Mouse (Mus musculus) cerebellum, postnatal 10 days (tissue): ENCODE measurements around the gene Foxp1.
A peak's percentile ranks its signal among the peaks of the same experiment; 100 is the strongest.

ENCODE experiments used
- DNase-seq, 2 experiments: peaks; one replicate each; pipeline ENCODE4 v3.0.0; 2021; ENCODE audit warnings: mixed read lengths in 2 of 2

The Foxp1 gene

GRCm38 (mm10) chr6:99522359-99523108 lies at the start of gene Foxp1:
Gene Foxp1, minus strand, starts transcription at chr6:99522721.
- peak; percentile 87 to 88 for DNase-seq

- no peak for DNase-seq
Observed at GRCm38 (mm10) chr6:99572071-99572470, 49.5 kb upstream of the Foxp1 start.

- no peak for DNase-seq
Observed at GRCm38 (mm10) chr6:99566921-99567320, 44.4 kb upstream of the Foxp1 start.

- no peak for DNase-seq
Observed at GRCm38 (mm10) chr6:99564766-99565165, 42.2 kb upstream of the Foxp1 start.

DNA sequence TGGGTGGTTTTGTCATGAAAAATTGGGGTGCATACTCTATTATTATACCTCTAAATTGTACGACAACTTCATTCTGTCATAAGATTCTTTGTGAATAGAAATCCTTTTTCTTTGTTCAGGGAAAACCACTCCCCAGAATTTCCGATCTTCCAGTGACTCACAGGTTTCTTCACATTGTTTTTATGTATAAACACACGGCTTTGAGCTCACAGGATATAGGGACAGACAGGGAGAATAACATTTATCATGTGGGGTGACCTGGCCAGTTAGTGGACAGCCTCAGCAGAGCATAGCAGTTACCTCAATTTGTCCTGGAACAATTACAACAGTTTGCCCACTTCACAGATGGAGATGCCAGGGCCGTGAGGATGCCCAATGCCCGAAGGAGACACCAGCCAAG lies 34.4 kb upstream of the Foxp1 start:
- DNase-seq = no peak

GRCm38 (mm10) chr6:99552816-99553215 lies 30.3 kb upstream of the Foxp1 start:
- DNase-seq = no peak

- no peak for DNase-seq
Observed at GRCm38 (mm10) chr6:99546416-99546815, 23.9 kb upstream of the Foxp1 start.

- no peak for DNase-seq
Observed at GRCm38 (mm10) chr6:99545437-99545836, 22.9 kb upstream of the Foxp1 start.

DNA sequence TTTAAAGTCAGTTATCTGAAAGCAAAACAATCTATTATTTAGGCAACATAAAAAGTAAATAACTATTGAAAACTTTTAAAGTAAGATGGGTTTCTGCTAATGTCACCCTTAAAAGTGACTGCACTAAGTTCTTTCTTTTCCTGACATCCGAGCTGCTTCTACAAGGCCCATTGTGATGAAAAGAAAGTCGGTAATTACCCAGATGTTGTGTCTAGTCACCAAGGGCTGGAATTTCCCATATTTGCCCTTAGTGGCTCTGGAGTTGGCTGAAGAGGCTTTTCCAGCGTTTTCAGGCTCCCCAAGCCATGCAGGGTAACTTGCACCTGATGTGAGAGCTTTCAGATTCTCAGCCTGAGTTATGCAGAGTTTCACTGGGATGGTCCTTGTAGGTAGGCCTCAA lies 18.6 kb upstream of the Foxp1 start:
- no peak for DNase-seq

DNA sequence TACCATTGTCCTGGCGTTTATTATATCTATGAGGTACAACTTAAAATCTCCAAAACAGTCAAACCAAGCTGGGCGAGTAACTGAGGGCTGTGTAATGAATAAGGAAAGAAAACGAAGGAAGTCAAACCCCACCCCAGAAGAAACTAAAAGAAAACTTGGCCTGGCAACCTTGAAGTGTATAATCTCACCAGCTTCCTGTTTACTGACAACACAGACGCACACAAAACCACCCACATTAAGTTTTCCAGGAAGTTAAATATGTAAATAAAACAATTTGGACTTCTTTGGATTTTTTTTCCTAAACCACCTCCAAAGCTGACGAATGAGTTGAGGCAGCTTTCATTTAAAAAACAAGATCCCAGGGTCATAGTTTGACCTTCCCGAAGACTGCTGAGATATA lies 18.1 kb upstream of the Foxp1 start:
- DNase-seq = no peak

DNA sequence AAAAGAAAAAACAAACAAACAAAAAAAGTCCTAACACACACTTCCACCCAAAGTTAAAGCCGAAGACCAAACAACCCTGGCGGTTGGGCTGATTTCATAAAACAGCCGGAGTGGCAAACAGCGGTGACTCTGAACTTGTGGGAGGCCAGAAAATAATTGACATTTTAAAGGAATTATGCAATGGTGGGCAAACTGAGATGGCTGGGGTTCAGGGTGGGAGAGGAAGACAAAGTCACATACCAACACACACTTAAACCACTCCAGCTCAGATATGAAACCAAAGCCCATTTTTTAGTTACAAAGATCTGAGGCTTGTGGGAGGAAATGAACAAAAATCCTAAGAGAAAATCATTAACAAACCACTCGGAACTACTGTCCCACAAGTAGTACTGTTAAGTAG lies 17.6 kb upstream of the Foxp1 start:
- DNase-seq = no peak

DNA sequence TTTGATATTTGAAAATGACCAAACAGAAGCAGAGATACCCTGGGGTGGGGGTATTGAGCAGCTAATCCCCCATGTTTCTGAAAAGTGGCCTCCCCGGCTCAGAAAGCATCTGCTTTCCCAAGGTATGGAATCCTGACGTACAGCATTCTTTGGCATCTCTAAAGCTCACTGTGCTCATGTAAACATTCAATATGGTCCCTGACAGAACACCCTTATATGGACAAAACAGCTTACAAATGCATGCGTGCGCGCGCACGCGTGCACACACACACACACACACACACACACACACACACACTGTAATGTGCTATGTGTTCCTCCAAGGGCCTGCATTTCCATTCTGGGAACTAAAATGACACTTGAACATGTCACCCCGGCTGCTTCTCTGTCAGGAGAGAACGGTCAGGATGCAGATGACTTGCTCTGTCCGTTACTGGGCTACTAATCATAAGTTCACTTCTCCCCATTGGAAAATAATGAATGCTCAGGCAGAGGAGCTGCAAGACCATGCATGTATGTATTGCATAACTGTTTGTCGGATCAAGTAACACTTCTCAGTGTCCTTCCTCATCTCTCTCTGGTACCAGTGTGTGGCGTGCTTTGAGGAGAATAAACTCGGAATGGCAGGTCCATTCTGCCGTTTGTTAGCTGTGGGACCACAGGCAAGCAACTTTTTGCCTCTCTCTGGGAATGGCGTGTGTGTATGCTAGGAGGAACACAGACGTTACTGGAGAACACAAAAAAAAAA lies 15.8 kb upstream of the Foxp1 start:
- DNase-seq = no peak

- peak; percentile 58 to 59 for DNase-seq
Observed at GRCm38 (mm10) chr6:99534211-99534745, 11.8 kb upstream of the Foxp1 start.

DNA sequence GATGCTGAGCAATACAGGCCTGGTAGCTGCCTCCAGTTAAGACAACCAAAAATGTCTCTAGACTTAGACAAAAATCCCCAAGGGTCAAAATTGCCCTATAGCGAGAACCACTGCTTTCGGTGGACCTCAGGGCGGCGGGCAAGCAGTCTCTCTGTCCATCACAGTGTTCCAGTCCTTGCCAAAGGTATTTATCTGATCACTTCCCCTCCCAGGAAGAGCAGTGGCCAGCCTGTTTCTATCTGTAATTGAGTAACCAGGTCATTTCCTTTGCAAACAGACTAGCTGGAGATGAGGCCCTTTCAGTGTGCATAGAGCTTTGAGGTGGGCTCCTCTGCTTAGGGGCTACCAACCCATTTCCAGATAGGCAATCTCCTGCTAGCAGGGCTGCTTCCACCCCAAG lies 9.9 kb upstream of the Foxp1 start:
- no peak for DNase-seq

DNA sequence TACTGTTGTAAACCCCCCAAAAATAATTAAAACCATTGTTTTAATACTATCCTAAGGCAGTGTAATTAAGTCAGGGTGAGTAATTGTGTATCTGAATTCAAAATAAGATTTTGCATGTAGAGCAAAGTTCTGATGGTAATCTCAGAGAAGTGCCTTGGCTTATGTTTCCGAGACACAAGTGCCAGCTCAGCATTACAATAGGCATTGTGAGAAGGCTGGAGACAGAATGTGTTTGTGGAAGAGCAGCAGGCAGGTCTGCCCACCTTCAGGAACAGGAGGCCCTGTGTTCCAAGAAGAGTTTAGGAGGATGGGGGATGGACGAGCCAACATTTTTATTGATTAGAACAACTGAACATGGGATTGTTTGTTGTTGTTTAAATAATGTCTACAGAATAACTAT lies 6.5 kb upstream of the Foxp1 start:
- no peak for DNase-seq

DNA sequence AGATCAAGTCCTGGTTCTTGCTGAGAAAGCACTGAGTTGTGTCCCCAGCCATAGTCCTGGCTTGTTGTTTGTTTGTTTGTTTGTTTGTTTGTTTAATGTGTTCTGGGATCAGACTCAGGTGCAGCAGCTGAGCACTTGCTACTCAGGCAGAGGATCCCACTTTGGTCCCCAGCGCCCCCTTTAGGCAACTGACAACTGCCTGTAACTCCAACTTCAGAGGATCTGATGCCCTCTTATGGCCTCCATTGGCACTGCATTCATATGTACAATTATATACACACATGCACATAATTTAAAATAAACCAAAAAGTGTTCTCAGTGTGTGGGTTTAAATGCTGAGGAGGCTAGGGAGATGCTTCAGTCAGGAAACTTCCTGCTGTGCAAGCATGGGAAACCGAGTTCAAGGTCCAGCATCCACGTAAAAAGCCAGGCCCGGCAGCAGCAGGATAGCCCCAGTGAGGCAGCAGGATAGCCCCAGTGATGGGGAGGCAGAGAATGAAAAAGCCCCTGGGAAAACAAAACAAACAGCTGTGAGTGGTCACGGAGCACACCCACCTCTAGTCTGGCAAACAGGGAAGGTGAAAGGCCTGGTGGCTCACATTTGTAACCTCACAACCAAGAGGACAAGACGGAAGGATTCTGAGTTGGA lies 5.1 kb upstream of the Foxp1 start:
- DNase-seq = no peak

GRCm38 (mm10) chr6:99525351-99525750 lies 2.8 kb upstream of the Foxp1 start:
- peak; percentile 65 to 71 for DNase-seq

DNA sequence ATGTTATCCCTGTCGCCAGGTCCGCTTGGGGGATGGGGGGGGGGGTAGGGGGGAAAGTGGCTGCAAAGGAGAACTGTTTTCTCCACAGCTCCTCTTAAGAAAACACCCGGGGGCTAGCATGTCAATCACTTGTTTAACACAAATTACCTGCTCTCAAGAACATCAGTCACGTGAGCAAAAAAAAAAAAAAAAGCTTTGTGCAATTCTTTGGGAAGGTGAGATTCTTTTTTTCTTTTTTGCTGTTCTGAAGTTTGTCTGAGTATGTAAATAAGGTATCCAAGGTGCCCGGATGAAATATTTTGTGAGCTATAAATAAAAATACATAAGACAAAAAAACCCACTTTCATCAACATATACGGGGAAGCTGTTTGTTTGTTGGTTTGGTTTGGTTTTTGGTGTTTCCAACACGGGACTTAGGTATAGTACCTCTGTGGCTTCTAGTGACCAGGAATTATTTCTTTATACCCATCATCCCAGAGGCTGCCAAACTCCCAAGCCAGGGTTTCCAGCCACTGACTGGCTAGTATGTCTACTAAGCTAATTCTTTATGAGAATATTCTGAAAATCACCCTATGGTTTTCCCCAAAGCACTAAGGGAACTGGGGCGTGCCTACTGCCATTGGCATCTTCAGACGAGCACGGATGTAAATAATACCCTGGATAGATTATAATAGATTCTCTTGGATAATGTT lies 1.3 kb upstream of the Foxp1 start:
- peak in 1 of 2 experiments; percentile 22 for DNase-seq

- peak; percentile 83 to 84 for DNase-seq
Observed at GRCm38 (mm10) chr6:99523109-99523632, 650 bp upstream of the Foxp1 start.

DNA sequence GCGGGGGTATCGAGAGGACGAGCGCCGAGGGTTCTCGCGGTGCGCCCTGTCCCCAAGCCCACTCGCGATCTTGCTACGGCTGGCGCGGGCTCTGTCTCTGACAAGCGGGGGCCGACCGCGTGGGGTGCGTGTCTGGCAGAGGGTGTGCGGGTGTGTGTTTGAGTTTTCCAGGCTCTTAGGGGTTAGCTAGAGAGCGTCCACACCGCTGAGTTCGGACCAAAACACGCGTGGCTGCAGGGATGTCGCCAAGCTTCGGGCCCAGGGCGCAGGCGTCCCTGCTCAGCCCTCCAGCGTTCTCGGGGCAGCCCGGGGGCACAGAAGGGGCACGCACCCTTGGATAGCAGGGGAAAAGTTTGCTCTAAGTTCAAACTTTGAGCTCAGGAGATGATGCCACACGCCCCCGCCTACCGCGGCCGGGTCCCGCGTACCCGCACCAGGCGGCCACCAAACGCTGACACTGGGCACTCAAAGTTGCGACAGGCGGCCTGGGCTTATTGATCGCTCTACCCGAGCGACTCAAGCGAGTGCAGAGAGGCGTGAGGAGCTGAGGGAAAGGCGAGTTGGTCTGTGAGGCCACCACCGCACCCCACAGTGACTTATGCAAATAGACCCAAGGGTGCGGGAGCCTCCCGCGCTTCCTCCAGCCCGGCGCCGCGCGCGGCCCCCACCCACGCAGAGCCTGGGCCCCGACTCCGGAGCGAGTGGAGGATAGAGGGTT lies 721 bp downstream of the Foxp1 start:
- DNase-seq = peak; percentile 61 to 63

GRCm38 (mm10) chr6:99521038-99521640 lies 1.4 kb downstream of the Foxp1 start:
- DNase-seq = peak; percentile 52 to 68

- DNase-seq = no peak
Observed at GRCm38 (mm10) chr6:99520676-99521037, 1.9 kb downstream of the Foxp1 start.
